Mouse (Mus musculus) forebrain, embryonic 11.5 days (tissue): Measurements from ENCODE around the gene Sfswap. TPM values are rescaled to one million over a fixed set of nuclear protein-coding genes. Genes with fewer than 3 reads are reported as not detected.
"Not testable (repeated sequence)": the region's sequence is repeated elsewhere in the genome, so short reads cannot be mapped to it uniquely, and the experiment has no call there.

Experiments used
- ATAC-seq: fragments of 200-750 bp; cut with Nextera tagmentation; replicated peaks from 2 replicates; pipeline ENCODE4 v1.8.0; 2017; ENCODE audit warnings: moderate TSS enrichment; ENCODE audit not compliant: low FRiP score
- DNase-seq: peaks from one replicate; pipeline ENCODE4 v3.0.0-alpha.2; 2017; ENCODE audit warnings: low spot score
- H3K27ac ChIP-seq: fragments of 300-500 bp; sonication (generic); 2 replicates; pipeline ENCODE4 v1.5.1; 2014; ENCODE audit warnings: low read depth, low read length
- H3K27me3 ChIP-seq: fragments of 300-500 bp; sonication (generic); 2 replicates; pipeline ENCODE4 v1.6.1; 2014; ENCODE audit warnings: mild to moderate bottlenecking, low read length, mixed read lengths; ENCODE audit not compliant: control insufficient read depth, insufficient read depth
- H3K36me3 ChIP-seq: fragments of 300-500 bp; sonication (generic); 2 replicates; pipeline ENCODE4 v1.6.1; 2014; ENCODE audit warnings: mild to moderate bottlenecking, low read length, moderate library complexity, mixed read lengths; ENCODE audit not compliant: control insufficient read depth, insufficient read depth
- H3K4me1 ChIP-seq: fragments of 300-500 bp; sonication (generic); replicated peaks from 2 replicates; pipeline ENCODE4 v1.6.1; 2014; ENCODE audit warnings: low read length, mixed read lengths; ENCODE audit not compliant: control insufficient read depth, insufficient read depth
- H3K4me2 ChIP-seq: fragments of 300-500 bp; sonication (generic); 2 replicates; pipeline ENCODE4 v1.6.1; 2014; ENCODE audit warnings: low read depth, mild to moderate bottlenecking, low read length, moderate library complexity, mixed read lengths; ENCODE audit not compliant: severe bottlenecking
- H3K4me3 ChIP-seq: fragments of 300-500 bp; sonication (generic); 2 replicates; pipeline ENCODE4 v1.5.1; 2014; ENCODE audit warnings: low read depth, low read length
- H3K9ac ChIP-seq: fragments of 300-500 bp; sonication (generic); 2 replicates; pipeline ENCODE4 v1.6.1; 2014; ENCODE audit warnings: low read length
- H3K9me3 ChIP-seq: fragments of 300-500 bp; sonication (generic); 2 replicates; pipeline ENCODE4 v1.6.1; 2016; ENCODE audit warnings: low read length, mixed read lengths; ENCODE audit not compliant: control insufficient read depth
- WGBS: fragments of 180-500 bp; shearing (Covaris S2); extraction: QIAGEN DNeasy Blood & Tissue Kit; methylation state at CpG from one replicate; pipeline ENCODE4 v1.1.7; 2014; 5-methylcytosine and 5-hydroxymethylcytosine counted together
- polyA plus RNA-seq: library from polyadenylated mRNA; unstranded; fragments of >200 nt; fragmentation: Nextera tagmentation; extraction: Ambion mirVana; gene quantifications from 2 replicates; pipeline ENCODE4 v1.2.1, GENCODE M21; 2014

The Sfswap gene
- polyA plus RNA-seq, 1 experiment from 2014 or later, result 61.6 TPM

GRCm38 (mm10) chr5:129463648-129464047, 37.4 kb upstream of the Sfswap start:
- not testable (repeated sequence) for H3K4me2 ChIP-seq, H3K9ac ChIP-seq, H3K4me1 ChIP-seq, DNase-seq, H3K36me3 ChIP-seq, H3K9me3 ChIP-seq, H3K4me3 ChIP-seq, ATAC-seq, H3K27ac ChIP-seq, H3K27me3 ChIP-seq
- 80% methylated on average over 9 of the region's 9 CpGs for WGBS

- H3K4me3 ChIP-seq, result no peak overlapping the region
- H3K27me3 ChIP-seq, result no peaks in the 10 kb centered on the region
- DNase-seq (no peak), ATAC-seq (no peak)
- H3K4me1 ChIP-seq, result no peaks in the 10 kb centered on the region
- no peak overlapping the region for H3K4me2 ChIP-seq
- no peaks in the 10 kb centered on the region for H3K36me3 ChIP-seq
- 75% methylated on average over 2 of the region's 2 CpGs for WGBS
- H3K9me3 ChIP-seq, result no peaks in the 10 kb centered on the region
- no peak overlapping the region for H3K27ac ChIP-seq
- no peak overlapping the region for H3K9ac ChIP-seq
Measured at GRCm38 (mm10) chr5:129465788-129466187, 35.2 kb upstream of the Sfswap start.

- H3K27ac ChIP-seq, result no peak overlapping the region
- ATAC-seq, result no peak
Measured at GRCm38 (mm10) chr5:129475532-129476045, 25.4 kb upstream of the Sfswap start.

GRCm38 (mm10) chr5:129489879-129490278, 11.1 kb upstream of the Sfswap start:
- H3K4me1 ChIP-seq, result no peaks in the 10 kb centered on the region
- no peaks in the 10 kb centered on the region for H3K27me3 ChIP-seq
- no peak overlapping the region for H3K27ac ChIP-seq
- H3K9ac ChIP-seq, result no peak overlapping the region
- WGBS, result 50% methylated on average over 10 of the region's 10 CpGs
- DNase-seq (no peak), ATAC-seq (no peak)
- no peak overlapping the region; the same call in 1 of the 2 replicates for H3K4me2 ChIP-seq
- H3K9me3 ChIP-seq, result no peaks in the 10 kb centered on the region
- no peaks in the 10 kb centered on the region for H3K36me3 ChIP-seq
- no peak overlapping the region for H3K4me3 ChIP-seq

More at GRCm38 (mm10) chr5:129475532-129476045, 25.4 kb upstream of the Sfswap start:
- no peak overlapping the region for H3K4me2 ChIP-seq
- DNase-seq, result no peak
- H3K4me3 ChIP-seq, result no peak overlapping the region
- H3K9ac ChIP-seq, result no peak overlapping the region
- no peaks in the 10 kb centered on the region for H3K9me3 ChIP-seq
- H3K36me3 ChIP-seq, result no peaks in the 10 kb centered on the region
- WGBS, result 48% methylated on average over 3 of the region's 3 CpGs
- H3K4me1 ChIP-seq, result no peaks in the 10 kb centered on the region
- no peaks in the 10 kb centered on the region for H3K27me3 ChIP-seq

GRCm38 (mm10) chr5:129501671-129502070, 650 bp downstream of the Sfswap start:
- ATAC-seq (peak; percentile 36), DNase-seq (peak; percentile 54)

GRCm38 (mm10) chr5:129506886-129507285, 5.9 kb downstream of the Sfswap start:
- no peak overlapping the region for H3K4me2 ChIP-seq
- 95% methylated on average over 4 of the region's 4 CpGs for WGBS
- peaks cover 6% of the 10 kb centered on the region; the same call in 1 of the 2 replicates for H3K4me1 ChIP-seq
- ATAC-seq (no peak), DNase-seq (no peak)
- H3K27me3 ChIP-seq, result no peaks in the 10 kb centered on the region
- no peak overlapping the region for H3K9ac ChIP-seq
- H3K27ac ChIP-seq, result no peak overlapping the region
- no peak overlapping the region for H3K4me3 ChIP-seq
- no peaks in the 10 kb centered on the region for H3K9me3 ChIP-seq
- H3K36me3 ChIP-seq, result peaks cover 3% of the 10 kb centered on the region

More at GRCm38 (mm10) chr5:129501671-129502070, 650 bp downstream of the Sfswap start:
- H3K27ac ChIP-seq, result no peak overlapping the region
- H3K9ac ChIP-seq, result peak overlapping the region; percentile 87
- WGBS, result under 1% methylated on average over 37 of the region's 44 CpGs
- H3K9me3 ChIP-seq, result no peaks in the 10 kb centered on the region
- peak overlapping the region; percentile 97 for H3K4me2 ChIP-seq
- no peaks in the 10 kb centered on the region for H3K27me3 ChIP-seq
- H3K4me3 ChIP-seq, result peak overlapping the region; percentile 100
- H3K4me1 ChIP-seq, result peaks cover 8% of the 10 kb centered on the region; the same call in 1 of the 2 replicates
- H3K36me3 ChIP-seq, result peaks cover 3% of the 10 kb centered on the region

- DNase-seq, result no peak
- Histone ChIP-seq H3K27me3 (no peaks in the 10 kb centered on the region), H3K4me1 (no peaks in the 10 kb centered on the region), H3K9me3 (no peaks in the 10 kb centered on the region), H3K36me3 (peaks cover 16% of the 10 kb centered on the region), H3K4me3 (no peak overlapping the region), H3K9ac (no peak overlapping the region), H3K27ac (no peak overlapping the region), H3K4me2 (no peak overlapping the region)
- WGBS, result 89% methylated on average over 4 of the region's 4 CpGs
- ATAC-seq, result no peak
Measured at GRCm38 (mm10) chr5:129518180-129518579, 17.2 kb downstream of the Sfswap start.

- no peak for DNase-seq
- Histone ChIP-seq H3K27me3 (no peaks in the 10 kb centered on the region), H3K4me1 (no peaks in the 10 kb centered on the region), H3K4me3 (no peak overlapping the region), H3K9me3 (no peaks in the 10 kb centered on the region), H3K4me2 (no peak overlapping the region), H3K27ac (no peak overlapping the region), H3K36me3 (peaks cover 15% of the 10 kb centered on the region; the same call in 1 of the 2 replicates), H3K9ac (no peak overlapping the region)
- WGBS, result 96% methylated on average over 1 of the region's 1 CpGs
- ATAC-seq, result no peak
Measured at GRCm38 (mm10) chr5:129518786-129519185, 17.8 kb downstream of the Sfswap start.

GRCm38 (mm10) chr5:129519591-129519990, 18.6 kb downstream of the Sfswap start:
- no peak for ATAC-seq
- Histone ChIP-seq H3K36me3 (peaks cover 15% of the 10 kb centered on the region; the same call in 1 of the 2 replicates), H3K4me3 (no peak overlapping the region), H3K27me3 (no peaks in the 10 kb centered on the region), H3K9me3 (no peaks in the 10 kb centered on the region), H3K4me1 (no peaks in the 10 kb centered on the region), H3K4me2 (no peak overlapping the region), H3K27ac (no peak overlapping the region), H3K9ac (no peak overlapping the region)
- WGBS, result 97% methylated on average over 2 of the region's 2 CpGs
- no peak for DNase-seq
